Mouse (Mus musculus) cerebellum, adult 2 months (tissue): ENCODE measurements around the gene Med27.

Source experiments
- CTCF ChIP-seq: fragments of 200-500 bp; IDR thresholded peaks from 2 replicates; pipeline ENCODE4 v1.5.1; 2011; ENCODE audit warnings: low read depth, mild to moderate bottlenecking, control low read depth, low read length, moderate library complexity, borderline replicate concordance; ENCODE audit not compliant: insufficient read depth
- POLR2A ChIP-seq: fragments of 200-500 bp; IDR thresholded peaks from 2 replicates; pipeline ENCODE4 v1.6.1; 2011; ENCODE audit warnings: low read length, control low read depth, borderline replicate concordance; ENCODE audit not compliant: insufficient read depth

GRCm38 (mm10) chr2:29523918-29524811, 177.5 kb downstream of the Med27 start:
- no peak for TF ChIP-seq POLR2A
- no peak for TF ChIP-seq CTCF
